Mouse (Mus musculus) spleen, postnatal 4 days (tissue): ENCODE results near the gene Hdac9.
A peak's percentile ranks its signal among the peaks of the same experiment; 100 is the strongest.

Source experiments
- DNase-seq, 2 experiments: peaks; one replicate each; pipeline ENCODE4 v3.0.0; 2022; ENCODE audit warnings: low spot score in 2 of 2

Gene Hdac9

GRCm38 (mm10) chr12:34697981-34698380 is 218.9 kb downstream of the Hdac9 start:
- no peak for DNase-seq

DNA sequence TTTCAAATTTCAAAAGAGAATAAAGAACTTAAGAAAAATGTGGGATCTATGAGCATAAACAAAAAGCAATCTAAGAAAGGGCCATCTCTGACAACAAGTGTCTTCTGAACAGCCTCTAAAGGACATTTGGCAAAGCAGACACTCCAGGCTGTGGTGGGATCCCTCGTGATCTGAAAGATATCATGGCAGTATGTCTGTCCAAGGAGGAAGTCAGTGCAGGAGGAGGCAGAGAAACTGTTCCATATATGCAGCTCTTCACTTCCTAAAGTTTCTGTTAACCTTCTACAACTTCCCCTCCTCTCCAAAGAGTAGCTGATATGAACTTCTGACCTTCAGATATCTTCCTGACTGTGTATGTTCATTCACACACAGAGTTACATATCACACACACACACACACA is 220.2 kb downstream of the Hdac9 start:
- no peak for DNase-seq

GRCm38 (mm10) chr12:34688941-34689340 is 228.0 kb downstream of the Hdac9 start:
- DNase-seq = no peak

- no peak for DNase-seq
Measured at GRCm38 (mm10) chr12:34683375-34683774, 233.5 kb downstream of the Hdac9 start.

DNA sequence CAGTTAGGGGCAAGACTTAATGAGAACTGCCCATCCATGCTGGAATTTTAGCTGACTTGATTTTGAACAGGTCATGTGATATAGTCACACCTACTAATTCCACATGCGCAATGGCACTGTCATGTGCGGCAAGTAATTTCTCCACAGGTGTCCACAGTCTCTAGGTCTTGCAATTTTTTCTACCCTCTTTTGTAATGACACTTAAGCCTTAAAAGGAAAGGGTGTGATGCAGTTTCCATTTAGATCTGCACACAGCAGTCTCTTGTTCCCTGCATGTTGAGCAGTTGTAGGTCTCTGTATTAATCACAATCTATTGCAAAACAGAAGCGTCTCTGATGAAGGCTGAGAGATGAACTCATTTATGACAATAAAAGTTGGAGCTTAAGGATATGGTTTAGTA is 234.2 kb downstream of the Hdac9 start:
- DNase-seq = no peak

DNA sequence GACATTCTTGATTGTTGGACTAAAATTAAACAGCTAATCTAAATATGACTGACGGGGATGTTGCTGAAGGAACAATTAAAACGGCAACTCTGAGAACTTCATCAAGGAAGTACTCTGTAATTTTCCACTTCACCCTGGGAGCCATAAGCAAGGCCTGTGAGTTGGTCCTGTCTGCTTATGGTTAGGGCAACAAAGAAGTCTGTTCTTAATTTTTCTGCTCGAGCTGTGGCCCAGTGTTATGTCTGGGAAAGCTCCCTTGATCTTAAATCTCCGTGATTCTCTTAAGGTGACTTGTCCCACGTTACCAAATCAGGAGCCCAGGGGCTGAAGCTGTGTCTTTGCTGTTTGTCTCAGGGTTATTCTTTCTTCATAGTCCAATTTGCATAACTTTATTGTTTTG is 236.3 kb downstream of the Hdac9 start:
- DNase-seq = no peak

GRCm38 (mm10) chr12:34677110-34677509 is 239.8 kb downstream of the Hdac9 start:
- DNase-seq = no peak

GRCm38 (mm10) chr12:34674235-34674634 is 242.7 kb downstream of the Hdac9 start:
- no peak for DNase-seq

DNA sequence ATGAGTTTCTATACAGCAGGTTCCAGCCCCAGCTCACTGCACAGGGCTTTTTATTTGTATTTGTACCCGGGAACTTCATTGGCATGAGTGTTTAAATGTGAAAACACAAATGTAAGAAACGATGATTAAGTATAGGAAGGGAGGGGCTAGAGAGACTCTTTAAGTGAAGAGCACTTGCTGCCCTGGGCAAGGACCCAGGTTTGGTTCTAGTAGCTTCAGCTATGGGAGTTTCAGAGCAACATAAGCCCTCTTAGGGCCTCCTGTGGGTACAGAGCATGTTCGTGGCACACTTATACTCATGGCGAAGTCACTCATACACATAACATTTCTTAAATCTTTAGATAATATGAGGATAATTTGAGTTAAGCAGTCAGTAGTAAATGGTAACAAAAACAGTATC is 243.4 kb downstream of the Hdac9 start:
- DNase-seq = no peak

- DNase-seq = peak; percentile 49 to 72
Measured at GRCm38 (mm10) chr12:34664758-34665157, 252.1 kb downstream of the Hdac9 start.

- DNase-seq = no peak
Measured at GRCm38 (mm10) chr12:34661378-34661777, 255.5 kb downstream of the Hdac9 start.

- DNase-seq = no peak
Measured at GRCm38 (mm10) chr12:34660027-34660426, 256.9 kb downstream of the Hdac9 start.

DNA sequence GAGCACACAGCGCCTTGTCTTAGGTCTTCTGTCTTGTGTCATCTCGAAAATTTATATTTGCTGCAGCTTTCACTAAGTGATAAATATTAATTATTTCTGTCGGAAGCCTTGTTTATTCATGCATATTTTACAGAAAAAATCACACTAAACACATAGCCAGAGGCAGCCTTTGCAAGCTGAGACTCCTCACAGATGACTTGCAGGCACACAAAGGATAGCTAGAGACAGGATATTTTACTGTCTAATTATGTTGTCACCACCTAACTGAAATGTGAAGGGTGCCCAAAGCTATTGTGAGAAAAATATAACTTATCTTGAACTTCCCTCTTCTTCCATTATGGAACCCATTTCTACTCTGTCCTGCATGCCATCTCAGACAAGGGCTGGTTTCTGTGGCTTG is 258.3 kb downstream of the Hdac9 start:
- no peak for DNase-seq

DNA sequence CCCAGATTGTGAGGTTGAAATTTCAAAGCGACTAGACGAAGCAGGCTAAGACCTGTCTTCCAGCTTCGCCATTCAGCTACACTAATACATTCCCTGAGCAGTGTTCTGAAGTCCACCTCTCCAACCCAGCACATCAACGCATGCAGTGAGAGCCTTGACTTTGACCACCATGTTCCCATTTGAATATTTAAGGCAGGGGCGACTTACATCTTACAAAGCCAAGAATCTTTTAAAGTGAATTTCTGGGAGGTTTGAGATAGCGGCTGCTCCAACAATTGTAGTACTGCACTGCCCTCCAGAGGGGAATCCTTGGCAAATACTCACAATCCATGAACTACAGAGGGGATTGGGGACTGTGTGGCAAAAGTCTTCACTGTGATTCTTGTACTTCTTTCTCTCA is 258.8 kb downstream of the Hdac9 start:
- DNase-seq = no peak

GRCm38 (mm10) chr12:34653615-34654014 is 263.3 kb downstream of the Hdac9 start:
- DNase-seq = no peak

DNA sequence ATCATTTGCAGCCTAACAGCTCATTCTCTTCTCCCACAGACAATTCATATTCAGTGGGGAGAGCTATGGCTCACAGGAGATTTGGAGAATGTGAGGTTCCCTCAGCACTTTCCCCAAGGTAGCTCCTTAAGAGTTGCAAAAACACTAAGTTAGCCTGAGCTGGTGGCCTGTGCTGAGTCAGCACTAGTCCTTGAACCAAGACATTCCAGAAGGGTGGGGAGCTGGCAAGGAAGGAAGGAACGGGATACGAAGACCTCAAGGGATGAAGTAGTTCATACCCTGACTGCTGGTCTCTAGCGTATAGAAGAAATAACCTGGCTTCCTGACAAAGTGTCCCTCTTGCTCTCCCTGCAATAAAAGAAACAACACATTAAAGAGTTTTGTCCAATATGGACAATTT is 268.1 kb downstream of the Hdac9 start:
- no peak for DNase-seq

DNA sequence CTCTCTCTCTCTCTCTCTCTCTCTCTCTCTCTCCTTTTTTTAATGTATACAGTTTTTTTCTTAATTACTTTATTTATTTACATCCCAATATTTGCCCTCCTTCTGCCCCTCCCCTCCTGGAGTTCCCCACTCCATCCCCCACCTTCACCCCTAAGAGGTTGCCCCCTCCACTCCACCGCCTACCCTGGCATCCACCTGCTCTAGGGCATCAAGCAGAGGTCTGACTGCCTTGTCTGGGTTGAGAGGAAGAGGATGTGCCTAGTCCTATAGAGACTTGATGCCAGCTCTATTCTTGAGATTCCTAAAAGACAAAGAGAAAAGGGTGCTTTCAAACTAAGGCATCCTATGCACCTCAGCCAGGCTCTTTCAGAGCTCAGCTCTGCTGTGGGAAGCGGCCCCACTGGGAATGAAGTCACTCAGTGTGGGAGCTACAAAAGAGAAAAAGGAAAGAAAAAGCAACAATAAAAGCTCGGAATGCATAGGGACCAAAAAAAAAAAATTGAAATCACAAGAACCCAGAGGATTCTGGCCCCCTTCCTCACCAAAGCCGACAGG is 275.1 kb downstream of the Hdac9 start:
- no peak for DNase-seq

DNA sequence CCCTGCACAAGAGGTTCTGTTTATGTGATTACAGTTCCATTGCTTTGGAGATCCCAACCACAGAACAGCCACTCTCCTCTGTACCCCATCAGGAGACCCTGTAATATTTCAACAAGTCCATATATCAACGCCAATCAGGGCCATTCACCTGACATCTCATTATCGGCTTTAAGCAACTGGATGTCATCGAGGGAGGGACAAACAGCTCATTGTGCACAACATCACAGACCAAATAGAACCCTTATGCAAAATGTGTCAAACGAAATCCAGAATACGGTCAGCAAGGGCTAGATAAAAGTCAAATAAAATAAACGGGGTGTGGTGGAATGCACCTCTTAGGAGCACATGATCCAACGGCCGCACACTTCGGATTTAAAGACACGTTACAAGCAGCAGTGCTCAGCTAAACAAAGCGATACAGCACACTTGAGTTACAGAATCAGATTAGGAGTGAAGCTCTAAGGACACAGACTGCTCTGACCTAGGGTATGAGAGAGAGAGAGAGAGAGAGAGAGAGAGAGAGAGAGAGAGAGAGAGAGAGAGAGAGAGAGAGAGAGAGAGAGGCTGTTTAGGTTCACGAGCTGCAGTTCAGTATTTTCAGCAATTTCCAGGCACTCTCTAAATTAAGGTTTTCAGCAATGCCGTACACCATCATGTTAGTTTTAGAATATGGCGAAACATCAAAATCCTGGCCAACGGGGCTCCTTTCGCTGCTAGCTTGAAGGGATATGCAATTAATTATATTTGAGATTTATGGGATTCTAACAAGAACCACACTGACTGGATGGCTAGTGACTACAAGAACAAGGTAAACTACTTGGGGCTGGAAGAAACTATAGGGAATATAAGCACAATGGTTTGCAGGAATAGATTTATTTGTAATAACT is 279.4 kb downstream of the Hdac9 start:
- DNase-seq = no peak

GRCm38 (mm10) chr12:34619101-34619500 is 297.8 kb downstream of the Hdac9 start:
- no peak for DNase-seq

- DNase-seq = no peak
Measured at GRCm38 (mm10) chr12:34618321-34618720, 298.6 kb downstream of the Hdac9 start.

DNA sequence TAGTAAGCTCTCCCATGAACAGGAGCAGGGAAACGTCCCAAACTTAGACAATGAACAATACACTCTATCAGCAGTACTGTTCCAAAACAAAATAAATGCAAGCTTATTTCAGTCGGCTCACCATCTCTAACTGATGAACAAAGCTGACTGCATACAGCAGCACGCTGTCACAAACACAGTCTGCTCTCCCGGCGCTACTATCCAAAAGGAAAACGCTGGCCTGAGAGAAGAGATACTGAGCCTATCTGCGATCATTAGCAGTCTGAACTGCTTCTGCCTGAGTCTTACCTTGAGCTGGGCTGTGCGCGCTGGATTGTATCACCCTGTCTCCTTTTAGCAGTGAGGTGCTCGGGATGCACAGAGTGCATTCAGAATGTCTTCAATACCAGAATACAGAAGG is 299.1 kb downstream of the Hdac9 start:
- no peak for DNase-seq

- no peak for DNase-seq
Measured at GRCm38 (mm10) chr12:34614796-34615195, 302.1 kb downstream of the Hdac9 start.

- DNase-seq = no peak
Measured at GRCm38 (mm10) chr12:34612511-34612910, 304.4 kb downstream of the Hdac9 start.
